Mouse (Mus musculus) lung, postnatal 0 days (tissue): ENCODE measurements around the gene Cck. TPM values are rescaled to one million over a fixed set of nuclear protein-coding genes. Genes with fewer than 3 reads are reported as not detected.

Experiments
- ATAC-seq: fragments of 200-750 bp; cut with Nextera tagmentation; 2 replicates; pipeline ENCODE4 v1.8.0; 2017; ENCODE audit warnings: moderate library complexity
- DNase-seq: peaks from one replicate; pipeline ENCODE4 v3.0.0-alpha.2; 2016; ENCODE audit warnings: low spot score
- H3K27ac ChIP-seq: fragments of 300-500 bp; sonication (generic); 2 replicates; pipeline ENCODE4 v1.5.1; 2014; ENCODE audit warnings: antibody characterized with exemption, mild to moderate bottlenecking, low read length, mixed read lengths
- H3K27me3 ChIP-seq: fragments of 300-500 bp; sonication (generic); replicated peaks from 2 replicates; pipeline ENCODE4 v1.6.1; 2014; ENCODE audit warnings: low read length, mixed read lengths; ENCODE audit not compliant: insufficient read depth
- H3K36me3 ChIP-seq: fragments of 300-500 bp; sonication (generic); 2 replicates; pipeline ENCODE4 v1.6.1; 2014; ENCODE audit warnings: low read length, mixed read lengths; ENCODE audit not compliant: insufficient read depth
- H3K4me1 ChIP-seq: fragments of 300-500 bp; sonication (generic); 2 replicates; pipeline ENCODE4 v1.6.1; 2014; ENCODE audit warnings: antibody characterized with exemption, low read depth, low read length, mixed read lengths; ENCODE audit not compliant: insufficient read depth
- H3K4me2 ChIP-seq: fragments of 300-500 bp; sonication (generic); replicated peaks from 2 replicates; pipeline ENCODE4 v1.6.1; 2014; ENCODE audit warnings: low read depth, mild to moderate bottlenecking, low read length, moderate library complexity, mixed read lengths
- H3K4me3 ChIP-seq: fragments of 300-500 bp; sonication (generic); 2 replicates; pipeline ENCODE4 v1.5.1; 2014; ENCODE audit warnings: low read depth, low read length
- H3K9ac ChIP-seq: fragments of 300-500 bp; sonication (generic); replicated peaks from 2 replicates; pipeline ENCODE4 v1.6.1; 2014; ENCODE audit warnings: low read depth, mild to moderate bottlenecking
- H3K9me3 ChIP-seq: fragments of 300-500 bp; sonication (generic); 2 replicates; pipeline ENCODE4 v1.6.1; 2016; ENCODE audit warnings: low read length, mixed read lengths
- CTCF ChIP-seq: IDR thresholded peaks from 2 replicates; pipeline ENCODE4 v1.5.1; 2016; ENCODE audit warnings: antibody characterized with exemption, mild to moderate bottlenecking
- EP300 ChIP-seq: IDR thresholded peaks from 2 replicates; pipeline ENCODE4 v1.6.1; 2016; ENCODE audit warnings: antibody characterized with exemption, mild to moderate bottlenecking, control low read depth
- WGBS: fragments of 180-500 bp; shearing (Covaris S2); extraction: QIAGEN DNeasy Blood & Tissue Kit; methylation state at CpG from one replicate; pipeline ENCODE4 v1.1.7; 2014; 5-methylcytosine and 5-hydroxymethylcytosine counted together
- polyA plus RNA-seq: library from polyadenylated mRNA; unstranded; fragments of >200 nt; fragmentation: Nextera tagmentation; extraction: Ambion mirVana; gene quantifications from 2 replicates; pipeline ENCODE4 v1.2.1, GENCODE M21; 2015

Cck gene
- polyA plus RNA-seq, 1 experiment from 2014 or later, result 0.23 TPM

DNA sequence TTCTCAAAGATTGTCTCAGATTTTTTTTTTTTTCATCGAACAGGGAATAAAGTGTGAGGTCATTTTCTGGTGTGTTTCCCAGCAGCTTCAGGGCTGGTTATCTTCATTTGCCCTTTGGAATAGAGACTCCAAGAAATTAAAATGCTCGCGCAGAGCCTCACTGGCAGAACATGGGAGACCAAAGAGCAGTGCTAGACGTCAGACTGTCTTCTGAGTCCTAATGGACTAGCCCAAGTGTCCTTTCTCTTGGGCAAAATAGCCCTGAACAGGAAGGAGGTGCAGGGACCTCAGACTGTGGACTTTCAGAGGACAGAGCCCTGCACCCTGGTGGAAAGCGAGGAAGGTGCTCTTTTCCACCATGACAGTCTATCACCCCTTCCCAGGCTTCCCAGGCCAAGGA, 19.0 kb upstream of the Cck start:
- H3K27ac ChIP-seq, result no peak overlapping the region
- H3K36me3 ChIP-seq, result no peaks in the 10 kb centered on the region
- H3K9me3 ChIP-seq, result no peaks in the 10 kb centered on the region
- no peaks in the 10 kb centered on the region for H3K27me3 ChIP-seq
- no peak overlapping the region for H3K4me2 ChIP-seq
- TF ChIP-seq EP300 (no peak), CTCF (no peak)
- DNase-seq (no peak), ATAC-seq (no peak)
- no peak overlapping the region for H3K9ac ChIP-seq
- no peak overlapping the region for H3K4me3 ChIP-seq
- 70% methylated on average over 5 of the region's 5 CpGs for WGBS
- no peaks in the 10 kb centered on the region for H3K4me1 ChIP-seq

DNA sequence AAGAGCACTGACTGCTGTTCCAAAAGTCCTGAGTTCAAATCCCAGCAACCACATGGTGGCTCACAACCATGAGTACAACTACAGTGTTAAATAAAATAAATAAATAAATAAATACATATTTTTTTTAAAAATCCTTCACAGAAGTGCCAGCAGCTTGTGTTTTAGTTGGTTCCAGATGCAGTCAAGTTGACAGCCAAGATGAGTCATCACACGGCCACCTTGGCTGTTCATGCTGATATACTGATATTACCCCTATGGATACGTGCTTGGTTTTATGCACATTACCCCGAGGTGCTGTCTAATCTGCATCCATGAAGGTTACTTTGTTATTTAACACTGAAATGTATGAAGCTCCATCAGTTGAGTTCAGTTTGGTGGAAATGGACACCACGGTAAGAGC, 16.4 kb upstream of the Cck start:
- Histone ChIP-seq H3K4me2 (no peak overlapping the region), H3K36me3 (no peaks in the 10 kb centered on the region), H3K9me3 (no peaks in the 10 kb centered on the region), H3K27me3 (no peaks in the 10 kb centered on the region), H3K4me1 (no peaks in the 10 kb centered on the region), H3K9ac (no peak overlapping the region), H3K27ac (no peak overlapping the region), H3K4me3 (no peak overlapping the region)
- ATAC-seq (no peak), DNase-seq (no peak)
- TF ChIP-seq CTCF, result no peak
- no peak for TF ChIP-seq EP300
- WGBS, result 82% methylated on average over 4 of the region's 4 CpGs

DNA sequence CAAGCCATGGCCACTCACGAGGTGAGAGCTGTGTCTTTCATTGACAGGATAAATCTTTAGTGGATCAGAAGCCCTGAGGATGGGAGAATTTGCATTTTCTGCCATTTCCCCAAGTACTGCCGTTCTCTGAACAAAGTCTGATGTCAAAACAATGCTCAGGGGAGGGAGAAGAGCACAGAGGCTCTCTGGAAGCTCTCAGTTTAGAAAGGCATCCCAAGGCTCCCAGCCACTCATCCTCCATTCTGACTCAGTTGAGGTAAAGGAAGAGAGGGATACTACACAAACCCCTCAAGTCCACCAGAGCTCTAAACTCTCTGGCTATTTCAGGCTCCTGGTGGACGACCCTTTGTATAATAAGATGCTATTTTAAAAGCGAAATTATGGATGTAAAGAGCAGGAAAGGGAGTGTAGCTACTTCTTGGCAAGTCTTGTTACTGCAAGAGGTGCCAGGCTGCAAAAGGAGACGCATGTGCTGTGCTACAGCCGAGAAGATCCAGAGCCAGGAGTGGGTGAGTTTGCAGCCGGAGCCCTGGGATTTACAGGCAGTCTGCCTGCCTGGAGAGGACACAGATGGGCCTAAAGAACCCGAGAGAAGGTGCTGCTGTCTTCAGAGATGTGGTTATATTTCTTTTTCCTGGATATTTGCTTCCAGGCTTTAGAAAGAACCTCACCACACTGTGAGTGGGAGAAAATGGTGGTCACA, 11.1 kb upstream of the Cck start:
- ATAC-seq (no peak), DNase-seq (no peak)
- Histone ChIP-seq H3K4me2 (no peak overlapping the region), H3K36me3 (no peaks in the 10 kb centered on the region), H3K4me3 (no peak overlapping the region), H3K9ac (no peak overlapping the region), H3K9me3 (no peaks in the 10 kb centered on the region), H3K27ac (no peak overlapping the region), H3K4me1 (no peaks in the 10 kb centered on the region), H3K27me3 (no peaks in the 10 kb centered on the region)
- WGBS, result 59% methylated on average over 8 of the region's 8 CpGs
- no peak for TF ChIP-seq EP300
- no peak for TF ChIP-seq CTCF

DNA sequence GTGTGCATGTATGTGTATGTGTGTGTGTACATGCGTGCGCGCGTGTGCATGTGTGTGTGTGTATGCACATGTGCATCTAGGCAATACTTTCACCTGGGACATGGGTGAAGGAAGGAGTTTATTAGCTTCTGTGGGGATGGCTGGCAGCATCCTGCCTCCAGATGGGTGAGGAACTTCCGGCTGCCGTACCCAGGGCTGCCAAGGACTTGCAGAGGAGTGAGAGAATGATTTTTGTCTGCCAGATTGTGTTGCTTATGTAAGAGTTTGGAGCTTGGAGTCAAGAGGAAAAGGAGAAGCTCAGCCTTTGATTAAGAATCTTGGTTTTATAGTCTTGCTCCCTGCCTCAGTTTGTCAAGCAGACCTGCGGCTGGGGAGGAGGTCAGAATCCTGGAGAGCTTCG, 9.9 kb upstream of the Cck start:
- H3K4me2 ChIP-seq, result no peak overlapping the region
- DNase-seq, result no peak

DNA sequence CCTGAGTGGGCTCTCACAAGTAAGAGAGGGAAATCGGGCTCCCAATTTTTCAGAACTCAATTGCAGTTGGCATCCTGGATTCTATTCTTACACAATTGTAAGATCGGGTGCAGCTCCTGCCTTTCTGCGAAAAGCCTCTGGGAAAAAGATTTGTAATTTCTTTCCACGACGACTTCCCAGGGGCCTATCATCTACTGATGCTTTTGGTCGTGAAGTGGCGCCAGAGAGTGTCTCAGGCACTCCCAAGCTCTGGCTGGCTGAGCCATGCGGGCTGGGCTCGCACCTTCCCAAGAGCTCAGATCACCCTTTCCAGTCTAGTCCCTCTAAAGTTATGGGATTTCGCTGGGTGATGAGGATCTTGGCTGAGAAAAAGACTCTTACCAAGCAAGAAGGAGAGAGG, 608 bp upstream of the Cck start:
- Histone ChIP-seq H3K4me2 (no peak overlapping the region), H3K9ac (no peak overlapping the region), H3K27ac (no peak overlapping the region), H3K4me1 (no peaks in the 10 kb centered on the region), H3K9me3 (no peaks in the 10 kb centered on the region), H3K4me3 (no peak overlapping the region), H3K27me3 (peaks cover 26% of the 10 kb centered on the region), H3K36me3 (no peaks in the 10 kb centered on the region)
- TF ChIP-seq EP300, result no peak
- TF ChIP-seq CTCF, result no peak
- DNase-seq (no peak), ATAC-seq (no peak)
- 25% methylated on average over 10 of the region's 10 CpGs for WGBS

More for the DNA sequence above, 9.9 kb upstream of the Cck start:
- WGBS, result 82% methylated on average over 8 of the region's 8 CpGs
- Histone ChIP-seq H3K4me1 (no peaks in the 10 kb centered on the region), H3K27me3 (no peaks in the 10 kb centered on the region), H3K36me3 (no peaks in the 10 kb centered on the region), H3K4me3 (no peak overlapping the region), H3K27ac (no peak overlapping the region), H3K9ac (no peak overlapping the region), H3K9me3 (no peaks in the 10 kb centered on the region)
- no peak for TF ChIP-seq CTCF
- TF ChIP-seq EP300, result no peak
- ATAC-seq, result no peak

DNA sequence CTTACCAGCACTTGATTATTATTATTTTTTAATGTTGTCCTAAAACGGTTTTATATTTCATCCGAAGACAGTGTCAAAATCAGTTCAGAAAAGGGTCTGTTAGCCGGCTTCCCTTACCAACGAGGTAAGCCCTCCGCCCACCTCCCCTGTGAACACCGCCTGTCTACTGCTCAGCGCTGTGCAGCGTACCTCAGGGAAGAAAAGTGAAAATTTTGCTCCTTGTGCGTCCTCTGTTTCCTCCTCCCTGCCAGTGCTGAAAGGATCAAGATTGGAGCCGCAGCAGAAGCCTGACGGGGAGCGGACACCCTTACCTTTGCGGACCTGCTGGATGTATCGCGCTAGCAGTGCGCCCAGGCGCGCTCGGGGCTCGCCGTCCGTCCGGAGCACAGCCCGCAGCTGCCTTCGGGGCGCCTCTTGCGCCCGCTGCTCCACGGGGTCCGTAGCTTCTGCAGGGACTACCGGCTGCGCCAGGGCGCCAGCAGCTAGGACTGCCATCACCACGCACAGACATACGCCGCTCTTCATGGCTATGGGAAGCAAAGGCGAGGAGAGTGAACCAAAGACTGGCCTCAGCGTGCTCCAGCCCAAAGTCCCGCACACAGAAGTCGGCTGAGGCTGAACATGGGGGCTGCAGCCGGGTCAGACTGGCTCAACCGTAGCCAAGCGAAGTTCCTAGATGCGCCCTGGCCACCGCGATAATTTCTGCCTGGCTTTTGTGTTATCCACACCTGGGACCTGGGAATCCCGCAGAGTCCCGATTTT, 1.3 kb downstream of the Cck start:
- H3K4me2 ChIP-seq, result no peak overlapping the region
- 3% methylated on average over 46 of the region's 48 CpGs for WGBS
- DNase-seq (no peak), ATAC-seq (no peak)
- no peaks in the 10 kb centered on the region for H3K36me3 ChIP-seq
- peak overlapping the region; percentile 3; the same call in 1 of the 2 replicates for H3K4me3 ChIP-seq
- no peaks in the 10 kb centered on the region for H3K4me1 ChIP-seq
- TF ChIP-seq CTCF (no peak), EP300 (no peak)
- H3K9ac ChIP-seq, result no peak overlapping the region
- H3K9me3 ChIP-seq, result no peaks in the 10 kb centered on the region
- no peak overlapping the region for H3K27ac ChIP-seq
- H3K27me3 ChIP-seq, result peaks cover 26% of the 10 kb centered on the region
